In genomic region chr7:141463824-141464602, GRCm38 (mm10) we compare ENCODE assay signal across 9 mouse cellular contexts. TPM values are rescaled to one million over a fixed set of nuclear protein-coding genes. Genes with fewer than 3 reads are reported as not detected.
DNase-seq lines count a peak whose midpoint lies in the region; ATAC-seq and TF ChIP-seq lines count a peak whose summit lies in the region.
"Had no signal": no experiment of that assay in that cellular context is flagged by ENCODE, and none has a peak within 500 bp of the region (broad histone marks: within the 10 kb centered on the region; RNA-seq: fewer than 3 reads in every experiment).

No protein-coding gene starts in this region.

- WGBS in heart, embryonic 12.5 days = 26% methylated on average over 12 of the region's 12 CpGs

- no peak overlapping the region; the same call in 1 of the 2 replicates for H3K4me3 ChIP-seq in layer of hippocampus, adult 2 months
- peak overlapping the region; percentile 36 for H3K4me3 ChIP-seq in heart, embryonic 12.5 days

- peaks cover 63% of the 10 kb centered on the region for H3K4me1 ChIP-seq in heart, embryonic 12.5 days (replicated peaks)

- DNase-seq in layer of hippocampus, adult 2 months (ENCODE audit: low spot score in 2 of 2) = no peak
- no peak for DNase-seq in layer of hippocampus, postnatal 14 days (ENCODE audit: low spot score in 2 of 2)
- peak; percentile 78 for DNase-seq in kidney, postnatal 10 days
- DNase-seq in lung, postnatal 36 days = peak; percentile 95
- no peak for DNase-seq in thymus, postnatal 10 days (ENCODE audit: low spot score in 2 of 2)
- DNase-seq in spleen, adult 12 weeks (ENCODE audit: low spot score) = no peak

- peak overlapping the region; percentile 63 for H3K4me2 ChIP-seq in heart, embryonic 12.5 days

- peak overlapping the region; percentile 46 for H3K27ac ChIP-seq in layer of hippocampus, adult 2 months
- H3K27ac ChIP-seq in heart, embryonic 12.5 days (ENCODE audit: poor library complexity, severe bottlenecking) = peak overlapping the region; percentile 61

- H3K9ac ChIP-seq in heart, embryonic 12.5 days = peak overlapping the region; percentile 53

- no peaks in the 10 kb centered on the region for H3K9me3 ChIP-seq in heart, embryonic 12.5 days (replicated peaks)

- TF ChIP-seq CTCF in layer of hippocampus, adult 2 months (conservative IDR thresholded peaks at IDR 0.05) = no peak

- ATAC-seq in heart, embryonic 12.5 days (ENCODE audit: insufficient number of reproducible peaks, low FRiP score) = no peak
- no peak for ATAC-seq in monocyte, adult 5-6 weeks (replicated peaks; ENCODE audit: insufficient number of reproducible peaks, low FRiP score, low TSS enrichment, poor library complexity, severe bottlenecking)
- ATAC-seq: Patski had no signal

- H3K36me3 ChIP-seq in heart, embryonic 12.5 days = peaks cover 11% of the 10 kb centered on the region

- peaks cover 67% of the 10 kb centered on the region for H3K27me3 ChIP-seq in heart, embryonic 12.5 days (replicated peaks)
- H3K27me3 ChIP-seq: Patski had no signal

RNA-seq across cellular contexts. Expression of gene Cracr2b, which starts 3.1 kb away (rescaled TPM):
- total RNA-seq in layer of hippocampus, adult 2 months (2021) = 1 to 10 TPM; 4.1 to 6.7 TPM
- total RNA-seq in layer of hippocampus, postnatal 14 days (2021) = 1 to 10 TPM; 5.5 to 6.6 TPM
- 16.6 and 17.5 TPM in 2 replicates for polyA plus RNA-seq in heart, embryonic 12.5 days (2016; fragmentation: Nextera tagmentation; extraction: Ambion mirVana)
- not detected in 3 replicates for total RNA-seq in monocyte, adult 5-6 weeks (2017)

RNA-seq across cellular contexts. Expression of gene Cd151, which starts 3.2 kb away (rescaled TPM):
- 10 to 100 TPM; 23.4 to 25.1 TPM for total RNA-seq in layer of hippocampus, adult 2 months (2021)
- 10 to 100 TPM; 29.5 to 33.8 TPM for total RNA-seq in layer of hippocampus, postnatal 14 days (2021)
- polyA plus RNA-seq in heart, embryonic 12.5 days (2016; fragmentation: Nextera tagmentation; extraction: Ambion mirVana) = 27.4 and 30.6 TPM in 2 replicates
- 17.8 to 40.8 TPM (median 20.7 TPM) in 3 replicates for total RNA-seq in monocyte, adult 5-6 weeks (2017)

RNA-seq across cellular contexts. Expression of gene Pnpla2, which starts 9.0 kb away (rescaled TPM):
- 10 to 100 TPM; 25.1 to 28.3 TPM for total RNA-seq in layer of hippocampus, adult 2 months (2021)
- total RNA-seq in layer of hippocampus, postnatal 14 days (2021) = 10 to 100 TPM; 32.4 to 36.6 TPM
- polyA plus RNA-seq in heart, embryonic 12.5 days (2016; fragmentation: Nextera tagmentation; extraction: Ambion mirVana) = 42.3 and 43.3 TPM in 2 replicates
- 19.7 to 28.0 TPM (median 25.4 TPM) in 3 replicates for total RNA-seq in monocyte, adult 5-6 weeks (2017)

RNA-seq across cellular contexts. Expression of gene Polr2l, which starts 10.9 kb away (rescaled TPM):
- 10 to 100 TPM; 38.7 TPM for total RNA-seq in layer of hippocampus, adult 2 months (2021)
- 10 to 100 TPM; 43.9 to 50.4 TPM for total RNA-seq in layer of hippocampus, postnatal 14 days (2021)
- polyA plus RNA-seq in heart, embryonic 12.5 days (2016; fragmentation: Nextera tagmentation; extraction: Ambion mirVana) = 60.7 and 64.7 TPM in 2 replicates
- total RNA-seq in monocyte, adult 5-6 weeks (2017) = 14.0 to 22.2 TPM (median 14.6 TPM) in 3 replicates

RNA-seq across cellular contexts. Expression of gene Tspan4, which starts 11.0 kb away (rescaled TPM):
- 10 to 100 TPM; 13.6 to 13.7 TPM for total RNA-seq in layer of hippocampus, adult 2 months (2021)
- total RNA-seq in layer of hippocampus, postnatal 14 days (2021) = 10 to 100 TPM; 24.5 to 28.7 TPM
- 57.5 and 57.6 TPM in 2 replicates for polyA plus RNA-seq in heart, embryonic 12.5 days (2016; fragmentation: Nextera tagmentation; extraction: Ambion mirVana)
- total RNA-seq in monocyte, adult 5-6 weeks (2017) = 0.95 TPM in 1 of 3 replicates, not detected in the others

Comparison
In these comparisons a context has a peak if more than half of its experiments do, and no peak if none do; other contexts are left out.
1. DNase-seq: peak in kidney, postnatal 10 days (single experiment) and lung, postnatal 36 days (single experiment); none in layer of hippocampus, adult 2 months (0 of 2), layer of hippocampus, postnatal 14 days (0 of 2), thymus, postnatal 10 days (0 of 2) and spleen, adult 12 weeks (single experiment).